Mouse (Mus musculus) skeletal muscle tissue, adult 2 months (tissue): ENCODE results near the gene Gm9918.

ENCODE experiments used
- DNase-seq: peaks from one replicate; pipeline ENCODE4 v3.0.0-alpha.2; 2012; ENCODE audit warnings: low read depth, low spot score

Gene Gm9918

GRCm38 (mm10) chr15:102273982-102274716, 3.8 kb downstream of the Gm9918 start:
- no peak for DNase-seq

GRCm38 (mm10) chr15:102278726-102279091, 8.3 kb downstream of the Gm9918 start:
- DNase-seq, result no peak

- peak; percentile 89 for DNase-seq
Measured at GRCm38 (mm10) chr15:102279092-102279782, 8.9 kb downstream of the Gm9918 start, which contains the start of gene Mfsd5. Gene Mfsd5 (plus strand): TSS chr15:102279454.

GRCm38 (mm10) chr15:102279783-102280520, 9.6 kb downstream of the Gm9918 start:
- DNase-seq, result no peak

GRCm38 (mm10) chr15:102280623-102281022, 10.3 kb downstream of the Gm9918 start:
- no peak for DNase-seq

- DNase-seq, result no peak
Measured at GRCm38 (mm10) chr15:102282463-102283292, 12.3 kb downstream of the Gm9918 start.

- no peak for DNase-seq
Measured at GRCm38 (mm10) chr15:102283648-102284047, 13.3 kb downstream of the Gm9918 start.

GRCm38 (mm10) chr15:102287395-102287794, 17.0 kb downstream of the Gm9918 start:
- DNase-seq, result no peak

GRCm38 (mm10) chr15:102295633-102296367, 25.4 kb downstream of the Gm9918 start, which contains the start of gene Espl1:
Gene Espl1 (plus strand): TSS chr15:102296266.
- peak; percentile 80 for DNase-seq

GRCm38 (mm10) chr15:102296368-102297006, 26.1 kb downstream of the Gm9918 start:
- DNase-seq, result no peak

GRCm38 (mm10) chr15:102302542-102302941, 32.2 kb downstream of the Gm9918 start:
- no peak for DNase-seq

GRCm38 (mm10) chr15:102308717-102309116, 38.4 kb downstream of the Gm9918 start:
- DNase-seq, result no peak

- no peak for DNase-seq
Measured at GRCm38 (mm10) chr15:102310074-102310845, 39.9 kb downstream of the Gm9918 start.

GRCm38 (mm10) chr15:102311489-102311888, 41.1 kb downstream of the Gm9918 start:
- DNase-seq, result no peak

GRCm38 (mm10) chr15:102315292-102315691, 44.9 kb downstream of the Gm9918 start:
- peak; percentile 31 for DNase-seq

- DNase-seq, result peak; percentile 40
Measured at GRCm38 (mm10) chr15:102316263-102316662, 45.9 kb downstream of the Gm9918 start.
